Mouse (Mus musculus) heart, embryonic 16.5 days (tissue): ENCODE measurements around the gene Nit1. TPM values are rescaled to one million over a fixed set of nuclear protein-coding genes. Genes with fewer than 3 reads are reported as not detected.

Experiments
- ATAC-seq: fragments of 200-750 bp; cut with Nextera tagmentation; replicated peaks from 2 replicates; pipeline ENCODE4 v1.8.0; 2017; ENCODE audit warnings: moderate number of reproducible peaks; ENCODE audit not compliant: insufficient read depth, low FRiP score; ENCODE audit errors: extremely low read depth
- H3K27ac ChIP-seq: fragments of 300-500 bp; sonication (generic); 2 replicates; pipeline ENCODE4 v1.5.1; 2014; ENCODE audit warnings: mild to moderate bottlenecking, low read length, control low read depth, moderate library complexity
- H3K27me3 ChIP-seq: fragments of 300-500 bp; sonication (generic); 2 replicates; pipeline ENCODE4 v1.6.1; 2014; ENCODE audit warnings: low read length, mixed read lengths; ENCODE audit not compliant: control insufficient read depth, insufficient read depth
- H3K36me3 ChIP-seq: fragments of 300-500 bp; sonication (generic); 2 replicates; pipeline ENCODE4 v1.6.1; 2014; ENCODE audit not compliant: control insufficient read depth, insufficient read depth
- H3K4me1 ChIP-seq: fragments of 300-500 bp; sonication (generic); 2 replicates; pipeline ENCODE4 v1.6.1; 2014; ENCODE audit warnings: low read length, mixed read lengths; ENCODE audit not compliant: control insufficient read depth, insufficient read depth
- H3K4me2 ChIP-seq: fragments of 300-500 bp; sonication (generic); 2 replicates; pipeline ENCODE4 v1.6.1; 2014; ENCODE audit warnings: low read depth, mild to moderate bottlenecking, control low read depth, low read length
- H3K4me3 ChIP-seq: fragments of 300-500 bp; sonication (generic); 2 replicates; pipeline ENCODE4 v1.5.1; 2014; ENCODE audit warnings: mild to moderate bottlenecking, control low read depth, low read length
- H3K9ac ChIP-seq: fragments of 300-500 bp; sonication (generic); 2 replicates; pipeline ENCODE4 v1.6.1; 2014; ENCODE audit warnings: low read length, control low read depth
- H3K9me3 ChIP-seq: fragments of 300-500 bp; sonication (generic); replicated peaks from 2 replicates; pipeline ENCODE4 v1.6.1; 2016; ENCODE audit warnings: low read length; ENCODE audit not compliant: control insufficient read depth
- WGBS: fragments of 180-500 bp; shearing (Covaris S2); extraction: QIAGEN DNeasy Blood & Tissue Kit; methylation state at CpG from one replicate; pipeline ENCODE4 v1.1.7; 2014; 5-methylcytosine and 5-hydroxymethylcytosine counted together
- polyA plus RNA-seq: library from polyadenylated mRNA; unstranded; fragments of >200 nt; fragmentation: Nextera tagmentation; extraction: Ambion mirVana; gene quantifications from 2 replicates; pipeline ENCODE4 v1.2.1, GENCODE M21; 2015

The Nit1 gene
- polyA plus RNA-seq, 1 experiment from 2014 or later, result 34.4 TPM

- 80% methylated on average over 6 of the region's 6 CpGs for WGBS
- ATAC-seq, result no peak
- Histone ChIP-seq H3K9ac (no peak overlapping the region), H3K27ac (no peak overlapping the region), H3K9me3 (no peaks in the 10 kb centered on the region), H3K4me2 (no peak overlapping the region), H3K4me1 (peaks cover 3% of the 10 kb centered on the region; the same call in 1 of the 2 replicates), H3K36me3 (no peaks in the 10 kb centered on the region), H3K4me3 (no peak overlapping the region), H3K27me3 (peaks cover 8% of the 10 kb centered on the region)
Observed at GRCm38 (mm10) chr1:171378298-171378697, 32.9 kb upstream of the Nit1 start.

- WGBS, result 38% methylated on average over 9 of the region's 9 CpGs
- 0 out of 2 replicates have a peak, but pooled peaks have one; percentile 5 for ATAC-seq
- Histone ChIP-seq H3K9me3 (no peaks in the 10 kb centered on the region), H3K9ac (no peak overlapping the region), H3K36me3 (no peaks in the 10 kb centered on the region), H3K27me3 (peaks cover 4% of the 10 kb centered on the region; the same call in 1 of the 2 replicates), H3K4me3 (no peak overlapping the region), H3K4me2 (no peak overlapping the region), H3K4me1 (peaks cover 3% of the 10 kb centered on the region; the same call in 1 of the 2 replicates), H3K27ac (no peak overlapping the region)
Observed at GRCm38 (mm10) chr1:171375646-171376097, 30.2 kb upstream of the Nit1 start.

GRCm38 (mm10) chr1:171373946-171374345 is 28.5 kb upstream of the Nit1 start:
- Histone ChIP-seq H3K36me3 (no peaks in the 10 kb centered on the region), H3K9me3 (no peaks in the 10 kb centered on the region), H3K27me3 (0 out of 2 replicates have a peak, but pooled peaks cover 2% of the 10 kb centered on the region), H3K9ac (no peak overlapping the region), H3K4me1 (no peaks in the 10 kb centered on the region), H3K27ac (no peak overlapping the region), H3K4me3 (no peak overlapping the region), H3K4me2 (no peak overlapping the region)
- WGBS, result 2% methylated on average over 4 of the region's 4 CpGs
- ATAC-seq, result no peak

GRCm38 (mm10) chr1:171372880-171373279 is 27.4 kb upstream of the Nit1 start:
- no peak for ATAC-seq
- WGBS, result 67% methylated on average over 3 of the region's 3 CpGs
- H3K4me1 ChIP-seq, result no peaks in the 10 kb centered on the region
- 0 out of 2 replicates have a peak, but pooled peaks cover 2% of the 10 kb centered on the region for H3K27me3 ChIP-seq
- H3K4me2 ChIP-seq, result no peak overlapping the region
- no peaks in the 10 kb centered on the region for H3K9me3 ChIP-seq
- no peak overlapping the region for H3K4me3 ChIP-seq
- no peak overlapping the region for H3K27ac ChIP-seq
- no peak overlapping the region for H3K9ac ChIP-seq
- no peaks in the 10 kb centered on the region for H3K36me3 ChIP-seq

GRCm38 (mm10) chr1:171369845-171370556 is 24.6 kb upstream of the Nit1 start, which contains the start of gene Nectin4:
TSS of gene Nectin4 (plus strand) at chr1:171370099.
- H3K27me3 ChIP-seq, result peaks cover 2% of the 10 kb centered on the region; the same call in 1 of the 2 replicates
- H3K9me3 ChIP-seq, result no peaks in the 10 kb centered on the region
- H3K27ac ChIP-seq, result no peak within 1 kb of the TSS
- H3K36me3 ChIP-seq, result no peaks in the 10 kb centered on the region
- H3K4me3 ChIP-seq, result no peak within 1 kb of the TSS
- H3K4me1 ChIP-seq, result no peaks in the 10 kb centered on the region
- H3K9ac ChIP-seq, result no peak within 1 kb of the TSS
- WGBS, result 38% methylated on average over 20 of the region's 20 CpGs
- H3K4me2 ChIP-seq, result no peak within 1 kb of the TSS
- ATAC-seq, result no peak

- no peak for ATAC-seq
- 63% methylated on average over 7 of the region's 7 CpGs for WGBS
- H3K4me3 ChIP-seq, result no peak overlapping the region
- H3K9me3 ChIP-seq, result no peaks in the 10 kb centered on the region
- H3K4me1 ChIP-seq, result 0 out of 2 replicates have a peak, but pooled peaks cover 2% of the 10 kb centered on the region
- no peaks in the 10 kb centered on the region for H3K36me3 ChIP-seq
- no peak overlapping the region for H3K9ac ChIP-seq
- no peak overlapping the region for H3K4me2 ChIP-seq
- H3K27me3 ChIP-seq, result no peaks in the 10 kb centered on the region; the same call in 1 of the 2 replicates
- no peak overlapping the region for H3K27ac ChIP-seq
Observed at GRCm38 (mm10) chr1:171365934-171366333, 20.5 kb upstream of the Nit1 start.

GRCm38 (mm10) chr1:171361106-171362103 is 16.0 kb upstream of the Nit1 start:
- H3K27ac ChIP-seq, result no peak overlapping the region
- H3K9ac ChIP-seq, result peak overlapping the region; percentile 61
- H3K4me2 ChIP-seq, result peak overlapping the region; percentile 68
- H3K4me3 ChIP-seq, result peak overlapping the region; percentile 58
- no peaks in the 10 kb centered on the region for H3K9me3 ChIP-seq
- WGBS, result 34% methylated on average over 16 of the region's 16 CpGs
- peaks cover 2% of the 10 kb centered on the region; the same call in 1 of the 2 replicates for H3K4me1 ChIP-seq
- H3K27me3 ChIP-seq, result no peaks in the 10 kb centered on the region
- H3K36me3 ChIP-seq, result peaks cover 15% of the 10 kb centered on the region
- peak; percentile 67 for ATAC-seq

- peak; percentile 86 for ATAC-seq
Observed at GRCm38 (mm10) chr1:171360656-171361055, 15.2 kb upstream of the Nit1 start, which contains the start of gene Klhdc9. TSS of gene Klhdc9 (minus strand) at chr1:171360798.

More at GRCm38 (mm10) chr1:171360656-171361055, 15.2 kb upstream of the Nit1 start, which contains the start of gene Klhdc9:
- peaks cover 2% of the 10 kb centered on the region; the same call in 1 of the 2 replicates for H3K4me1 ChIP-seq
- H3K9me3 ChIP-seq, result no peaks in the 10 kb centered on the region
- H3K4me3 ChIP-seq, result peak within 1 kb of the TSS; percentile 58
- WGBS, result 2% methylated on average over 21 of the region's 21 CpGs
- H3K4me2 ChIP-seq, result peak within 1 kb of the TSS; percentile 68
- no peaks in the 10 kb centered on the region for H3K27me3 ChIP-seq
- H3K27ac ChIP-seq, result no peak within 1 kb of the TSS
- peaks cover 16% of the 10 kb centered on the region for H3K36me3 ChIP-seq
- peak within 1 kb of the TSS; percentile 61 for H3K9ac ChIP-seq
